Mouse (Mus musculus): ENCODE measurements around the gene Mmp25.

Mmp25 gene

DNA sequence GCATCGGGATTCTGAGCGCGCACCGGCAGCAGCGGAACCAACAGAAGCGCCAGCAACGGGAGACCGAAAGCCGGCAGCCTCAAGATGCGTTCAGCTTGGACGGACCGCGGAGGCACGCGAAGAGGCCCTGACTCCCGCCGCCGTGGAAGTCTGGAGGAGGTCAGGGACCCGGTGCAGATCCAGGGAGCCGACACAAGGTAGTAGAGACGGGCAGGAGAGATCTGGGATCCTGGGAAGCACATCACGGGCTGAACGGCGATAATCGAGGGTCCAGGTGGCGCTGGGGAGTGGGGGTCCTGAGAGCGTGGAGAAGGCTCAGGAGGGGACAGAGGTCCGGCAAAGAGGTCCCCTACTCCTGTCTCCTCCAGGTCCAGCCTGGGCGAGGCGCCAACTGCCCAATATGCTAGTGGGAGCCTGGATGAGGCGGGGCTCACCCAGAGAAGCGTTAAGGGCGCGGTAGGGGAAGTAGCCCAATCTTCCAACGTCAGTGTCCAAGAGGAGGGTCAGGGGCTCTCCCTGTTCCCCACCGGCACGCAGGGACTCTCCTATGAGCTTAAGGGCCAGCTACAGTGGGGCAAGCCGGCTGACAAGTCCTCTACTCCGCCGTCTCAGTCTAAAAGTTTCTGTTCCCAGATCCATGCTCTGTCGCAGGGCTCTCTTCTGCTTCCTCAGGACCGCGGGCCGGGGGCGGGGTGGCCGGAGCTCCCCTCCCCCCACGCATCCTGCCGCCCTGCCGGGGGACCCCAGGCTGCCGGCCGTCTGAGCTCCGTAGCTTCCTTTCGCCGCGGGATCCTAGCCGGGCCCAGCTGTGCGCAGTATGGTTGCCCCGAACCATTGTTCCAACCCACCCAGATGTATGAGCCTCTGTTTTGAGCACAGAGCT lies at the start of gene Mmp25:
Gene Mmp25 (minus strand): TSS at position 665 of the 883 bp plus-strand sequence.
- no peak for DNase-seq (ENCODE audit: low spot score in 2 of 2)

DNA sequence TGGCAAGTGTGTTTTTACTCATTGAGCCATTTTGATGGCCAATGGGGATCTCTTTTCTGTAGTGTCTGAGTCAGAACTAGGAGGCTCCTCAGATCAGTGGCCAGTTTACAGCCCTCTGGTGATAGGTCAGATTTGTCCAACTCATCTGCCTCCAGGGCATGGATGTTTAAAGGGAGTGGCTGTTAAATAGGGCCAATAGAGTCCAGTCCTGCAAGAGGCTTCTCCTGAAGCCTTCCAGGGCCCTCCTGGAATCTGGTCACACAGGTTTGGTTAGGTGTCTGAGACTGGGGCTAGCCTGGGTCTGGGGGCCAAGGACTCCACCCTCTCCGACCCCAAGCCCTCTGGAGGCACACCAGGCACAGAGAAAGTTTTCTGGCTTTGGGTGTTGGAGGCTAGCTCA lies 49.4 kb upstream of the Mmp25 start:
- no peak for DNase-seq (ENCODE audit: low spot score in 2 of 2)

GRCm38 (mm10) chr17:23683856-23684672 lies 39.0 kb upstream of the Mmp25 start, which contains the start of gene Cldn9:
Gene Cldn9, minus strand, starts transcription at chr17:23684026.
- DNase-seq (ENCODE audit: low spot score in 2 of 2): no peak

DNA sequence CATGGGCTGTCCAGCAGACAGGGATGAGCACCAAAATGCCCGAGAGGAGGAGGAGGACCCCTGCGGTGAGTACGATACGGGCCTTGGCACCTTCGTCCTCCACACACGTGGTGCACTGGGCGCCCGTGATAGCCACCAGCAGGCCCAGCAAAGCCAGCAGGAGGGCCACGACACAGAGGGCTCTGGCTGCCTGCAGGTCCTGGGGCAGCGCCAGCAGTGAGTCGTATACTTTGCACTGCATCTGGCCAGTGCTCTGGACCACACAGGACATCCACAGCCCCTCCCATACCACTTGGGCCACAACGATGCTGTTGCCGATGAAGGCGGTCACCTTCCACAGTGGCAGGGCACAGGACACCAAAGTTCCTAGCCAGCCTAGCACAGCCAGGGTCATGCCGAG lies 38.1 kb upstream of the Mmp25 start:
- DNase-seq (ENCODE audit: low spot score in 2 of 2): no peak

GRCm38 (mm10) chr17:23682530-23682929 lies 37.5 kb upstream of the Mmp25 start:
- no peak for DNase-seq (ENCODE audit: low spot score in 2 of 2)

DNA sequence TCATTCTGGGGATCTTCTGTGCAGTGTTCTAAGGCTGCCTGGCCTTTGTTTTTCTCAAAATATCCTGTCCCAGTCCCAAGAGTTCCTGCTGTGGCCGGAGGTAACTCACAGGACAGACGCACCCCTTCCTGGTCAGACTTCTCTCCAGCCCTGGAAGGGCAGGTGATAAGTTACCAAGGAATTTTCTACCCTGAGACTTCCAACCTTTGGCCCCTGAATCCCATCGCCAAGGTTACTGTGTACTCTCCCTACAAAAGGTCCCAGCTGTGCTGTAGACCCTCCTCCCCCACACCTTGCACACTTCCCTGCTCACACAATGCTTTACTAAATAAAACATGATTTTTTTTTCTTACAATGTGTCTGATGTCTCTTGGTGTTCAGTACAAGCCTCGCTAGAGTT lies 37.0 kb upstream of the Mmp25 start:
- DNase-seq (ENCODE audit: low spot score in 2 of 2): no peak

DNA sequence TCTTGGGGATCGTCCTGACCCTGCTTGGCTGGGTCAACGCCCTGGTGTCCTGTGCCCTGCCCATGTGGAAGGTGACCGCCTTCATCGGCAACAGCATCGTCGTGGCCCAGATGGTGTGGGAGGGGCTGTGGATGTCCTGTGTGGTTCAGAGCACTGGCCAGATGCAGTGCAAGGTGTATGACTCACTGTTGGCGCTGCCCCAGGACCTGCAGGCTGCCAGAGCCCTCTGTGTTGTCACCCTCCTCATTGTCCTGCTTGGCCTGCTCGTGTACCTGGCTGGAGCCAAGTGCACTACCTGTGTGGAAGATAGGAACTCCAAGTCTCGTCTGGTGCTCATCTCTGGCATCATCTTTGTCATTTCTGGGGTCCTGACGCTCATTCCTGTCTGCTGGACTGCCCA lies 36.0 kb upstream of the Mmp25 start:
- DNase-seq (ENCODE audit: low spot score in 2 of 2): no peak

- no peak for DNase-seq (ENCODE audit: low spot score in 2 of 2)
Measured at GRCm38 (mm10) chr17:23680336-23680735, 35.3 kb upstream of the Mmp25 start.

DNA sequence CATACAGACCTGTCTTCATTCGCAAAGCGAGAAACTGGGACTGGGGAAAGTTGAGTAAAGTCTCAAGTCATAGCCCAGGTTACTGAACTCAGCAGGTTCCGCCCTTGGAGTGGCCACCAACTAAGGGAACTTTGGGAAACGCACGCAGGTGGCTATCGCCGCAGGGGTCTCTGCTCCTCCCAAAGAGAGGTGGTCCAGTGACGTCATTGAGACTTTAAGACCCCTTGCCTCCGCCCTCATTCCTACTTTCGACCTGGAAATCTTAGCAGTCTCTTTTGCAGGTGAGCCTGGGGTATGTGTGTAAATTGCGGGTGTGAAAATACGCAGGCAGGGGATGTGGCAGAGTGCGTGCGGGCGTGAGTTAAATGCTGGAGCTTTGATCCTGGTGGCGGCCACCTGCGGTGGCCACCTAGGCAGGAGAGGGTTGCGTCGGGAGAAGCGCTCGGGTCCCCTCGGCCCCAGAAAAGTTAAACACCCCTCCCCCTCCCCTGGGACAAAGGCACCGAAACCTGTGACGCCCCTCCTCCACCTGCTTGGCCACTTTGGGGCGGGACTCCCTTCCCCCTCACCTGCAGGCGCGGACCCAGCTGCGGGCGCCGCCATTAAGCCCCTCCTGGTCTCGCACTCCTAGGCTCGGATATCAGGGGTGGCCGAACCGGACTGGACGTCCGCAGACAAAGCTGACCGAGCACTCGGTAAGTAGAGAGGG lies 34.2 kb upstream of the Mmp25 start, which contains the start of gene Cldn6:
Gene Cldn6 (plus strand): TSS at position 123 of the 709 bp plus-strand sequence.
- DNase-seq (ENCODE audit: low spot score in 2 of 2): no peak

DNA sequence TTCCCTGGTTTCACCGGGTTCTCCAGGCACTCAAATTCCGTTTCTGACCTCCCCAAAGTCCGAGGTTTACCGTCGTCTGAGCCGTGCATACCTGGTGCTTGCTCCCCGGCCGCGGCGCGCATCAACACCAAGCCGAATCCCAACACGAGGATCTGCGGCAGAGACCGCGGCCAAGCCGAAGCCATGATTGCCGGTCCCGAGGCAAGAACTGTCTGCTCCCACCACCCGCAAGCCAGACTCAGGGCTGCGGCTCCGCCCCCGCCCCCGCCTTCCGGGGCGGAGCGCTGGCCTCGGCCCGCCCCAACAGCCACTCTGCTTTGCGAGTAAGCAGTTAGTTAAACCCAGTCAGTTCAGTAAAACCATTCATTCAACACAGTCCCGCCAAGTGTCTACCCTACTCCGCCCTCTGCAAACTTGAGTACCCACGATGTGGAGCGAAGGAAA lies 32.2 kb upstream of the Mmp25 start, which contains the start of gene Tnfrsf12a:
Gene Tnfrsf12a (minus strand): TSS at position 233 of the 444 bp plus-strand sequence.
- peak; percentile 75 to 83 for DNase-seq (ENCODE audit: low spot score in 2 of 2)

DNA sequence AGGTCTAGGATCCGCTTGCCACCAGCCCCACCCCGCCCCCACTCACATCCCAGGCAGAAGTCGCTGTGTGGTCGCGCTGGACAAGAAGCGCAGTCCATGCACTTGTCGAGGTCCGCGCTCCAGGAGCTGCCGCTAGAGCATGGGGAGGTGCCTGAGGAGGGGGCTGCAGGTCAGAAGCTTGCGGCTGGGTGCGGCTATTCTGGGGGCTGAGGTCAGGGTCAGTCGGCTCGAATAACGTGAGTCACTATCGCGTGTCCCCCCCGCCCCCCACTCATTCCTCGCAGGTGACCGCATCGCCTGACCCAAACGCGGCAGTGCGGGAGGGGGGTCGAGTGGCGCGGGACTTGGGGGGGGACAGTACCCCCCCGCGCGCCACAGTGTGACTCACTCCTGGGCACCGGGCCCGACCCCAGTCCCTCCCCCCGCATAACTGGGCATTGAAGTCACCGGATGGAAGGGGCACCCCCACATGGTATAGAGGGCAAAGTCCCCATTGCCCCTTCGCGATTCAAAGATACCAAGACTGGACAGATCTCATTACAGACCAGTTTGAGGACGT lies 31.5 kb upstream of the Mmp25 start:
- peak; percentile 32 to 53 for DNase-seq (ENCODE audit: low spot score in 2 of 2)

DNA sequence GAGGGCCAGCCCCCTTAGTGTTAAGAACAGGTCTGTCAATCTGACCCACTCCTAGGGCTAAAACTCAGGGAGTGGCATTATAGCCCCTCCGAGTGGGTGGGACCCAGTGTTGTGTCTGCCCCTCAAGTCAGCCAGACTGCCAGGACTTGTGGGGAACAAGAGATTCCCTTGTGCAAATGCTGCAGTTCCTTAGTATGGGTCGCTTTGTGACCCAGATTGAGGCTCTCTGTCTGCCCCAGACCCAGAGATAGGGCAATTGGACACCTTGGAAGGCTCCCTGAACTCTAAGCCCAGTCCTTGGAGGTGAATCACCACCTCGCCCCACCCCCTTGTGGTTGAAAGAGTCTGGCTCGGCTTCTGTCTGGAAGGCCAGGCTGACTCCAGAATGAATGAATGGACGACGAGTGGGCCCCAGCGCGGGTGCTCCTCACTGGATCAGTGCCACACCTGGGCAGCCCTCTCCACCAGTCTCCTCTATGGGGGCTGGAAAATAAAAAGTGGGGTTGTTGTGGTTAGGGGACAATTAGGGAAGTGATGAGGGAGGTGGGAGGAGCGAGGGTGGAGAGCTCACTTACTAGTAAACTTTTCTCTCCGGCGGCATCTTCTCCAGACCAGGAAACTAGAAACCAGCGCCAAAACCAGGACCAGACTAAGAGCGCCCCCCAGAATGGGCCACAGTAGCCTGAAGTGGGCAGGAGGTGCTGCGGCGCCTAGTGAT lies 30.6 kb upstream of the Mmp25 start:
- DNase-seq (ENCODE audit: low spot score in 2 of 2): peak; percentile 74 to 77

DNA sequence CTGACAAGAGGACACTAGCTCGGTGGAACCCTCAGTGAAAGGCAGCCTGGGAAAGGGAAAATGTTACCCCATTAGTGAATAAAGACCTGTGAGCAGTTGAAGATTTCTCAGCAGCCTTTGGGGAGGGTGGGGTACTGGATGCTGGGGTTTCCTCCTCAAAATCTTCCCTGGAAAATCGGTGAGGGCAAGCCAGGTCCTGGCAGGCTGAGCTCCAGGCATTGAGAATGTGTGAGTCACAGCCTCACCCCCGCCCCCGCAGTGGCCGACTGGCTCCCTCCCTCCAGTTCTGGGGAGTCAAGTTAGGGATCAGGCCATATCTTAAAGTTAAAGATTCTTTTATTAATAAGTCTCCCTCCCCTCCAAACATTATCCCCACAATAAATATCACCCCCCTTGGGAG lies 30.1 kb upstream of the Mmp25 start:
- peak; percentile 54 to 77 for DNase-seq (ENCODE audit: low spot score in 2 of 2)

DNA sequence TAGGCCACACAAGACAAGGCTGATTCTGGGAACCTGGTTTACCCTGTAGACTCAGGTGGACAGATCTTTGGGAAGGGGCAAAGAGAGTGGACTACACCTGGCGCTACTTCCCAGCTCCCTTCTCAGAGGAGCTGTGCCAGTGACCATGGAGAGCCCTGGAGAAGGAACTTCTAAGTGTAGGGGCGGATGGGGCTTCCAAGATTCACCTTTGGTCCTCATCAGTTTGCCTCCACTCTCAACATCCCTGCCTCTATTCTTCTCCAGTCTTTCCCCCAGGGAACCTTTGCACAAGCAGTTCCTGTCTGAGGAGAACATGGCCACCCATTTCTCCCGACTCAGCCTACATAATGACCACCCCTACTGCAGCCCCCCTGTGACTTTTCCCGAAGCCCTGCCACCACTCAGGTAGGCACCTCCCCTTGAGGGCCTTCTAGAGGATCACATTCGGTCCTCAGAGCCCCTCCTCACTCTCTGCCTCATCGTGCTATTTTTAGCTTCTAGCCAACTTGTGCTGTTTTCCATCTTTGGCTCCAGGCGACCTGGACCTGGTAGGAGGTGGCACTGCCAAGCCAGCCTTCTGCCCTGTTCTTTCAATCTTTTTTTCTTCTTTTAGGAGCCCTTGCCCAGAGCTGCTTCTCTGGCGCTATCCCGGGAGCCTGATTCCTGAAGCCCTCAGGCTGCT lies 29.3 kb upstream of the Mmp25 start:
- no peak for DNase-seq (ENCODE audit: low spot score in 2 of 2)

- DNase-seq (ENCODE audit: low spot score in 2 of 2): peak; percentile 88 to 94
Measured at GRCm38 (mm10) chr17:23673424-23674073, 28.5 kb upstream of the Mmp25 start, which contains the start of the genes Hcfc1r1 and Thoc6. Gene Hcfc1r1, plus strand, starts transcription at chr17:23673596. Gene Thoc6, minus strand, starts transcription at chr17:23673882.

- no peak for DNase-seq (ENCODE audit: low spot score in 2 of 2)
Measured at GRCm38 (mm10) chr17:23672761-23673160, 27.7 kb upstream of the Mmp25 start.

DNA sequence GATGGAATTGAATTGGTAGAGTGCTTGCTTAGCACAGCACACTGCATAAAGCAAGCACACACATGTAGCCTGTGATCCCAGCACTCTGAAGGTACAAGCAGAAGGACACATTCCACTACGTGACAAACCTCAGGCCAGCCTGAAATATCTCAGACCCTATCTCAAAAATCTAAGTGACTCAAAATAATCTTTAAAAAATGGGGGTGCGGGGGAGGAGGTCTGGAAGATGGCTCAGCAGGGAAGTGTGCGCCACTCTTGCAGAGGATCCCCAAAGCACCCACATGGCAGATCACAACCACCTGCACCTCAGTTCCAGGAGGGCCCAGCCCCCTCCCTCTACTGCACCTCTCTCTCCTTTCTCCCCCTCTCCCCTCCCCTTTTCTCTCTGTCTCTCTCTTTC lies 26.4 kb upstream of the Mmp25 start:
- DNase-seq (ENCODE audit: low spot score in 2 of 2): no peak

GRCm38 (mm10) chr17:23670516-23671074 lies 25.5 kb upstream of the Mmp25 start:
- DNase-seq (ENCODE audit: low spot score in 2 of 2): no peak

GRCm38 (mm10) chr17:23665511-23665910 lies 20.4 kb upstream of the Mmp25 start:
- no peak for DNase-seq (ENCODE audit: low spot score in 2 of 2)

All from urinary bladder, adult 18-20 months (tissue).